Mouse (Mus musculus): ENCODE measurements around the gene Gpc2.

Gene Gpc2

GRCm38 (mm10) chr5:138279585-138280424 is at the start of gene Gpc2, which contains the start of the genes Gm43720 and Stag3:
Gene Gpc2, minus strand, starts transcription at chr5:138280005.
Gene Gm43720, minus strand, starts transcription at chr5:138279958.
Gene Stag3, plus strand, starts transcription at chr5:138280240.
- DNase-seq: peak; percentile 77

- DNase-seq: no peak
Observed at GRCm38 (mm10) chr5:138312795-138313194, 33.0 kb upstream of the Gpc2 start.

- DNase-seq: no peak
Observed at GRCm38 (mm10) chr5:138299613-138300012, 19.8 kb upstream of the Gpc2 start.

GRCm38 (mm10) chr5:138294158-138294557 is 14.4 kb upstream of the Gpc2 start:
- DNase-seq: no peak

- no peak for DNase-seq
Observed at GRCm38 (mm10) chr5:138291638-138292037, 11.8 kb upstream of the Gpc2 start.

- DNase-seq: no peak
Observed at GRCm38 (mm10) chr5:138287861-138288260, 8.1 kb upstream of the Gpc2 start.

GRCm38 (mm10) chr5:138283540-138283939 is 3.7 kb upstream of the Gpc2 start:
- DNase-seq: no peak

GRCm38 (mm10) chr5:138281798-138282197 is 2.0 kb upstream of the Gpc2 start:
- DNase-seq: no peak

GRCm38 (mm10) chr5:138280829-138281228 is 1.0 kb upstream of the Gpc2 start:
- DNase-seq: no peak

- DNase-seq: no peak
Observed at GRCm38 (mm10) chr5:138280425-138280768, 592 bp upstream of the Gpc2 start.

- DNase-seq: no peak
Observed at GRCm38 (mm10) chr5:138277994-138278393, 1.8 kb downstream of the Gpc2 start.

GRCm38 (mm10) chr5:138275216-138276050 is 4.4 kb downstream of the Gpc2 start:
- no peak for DNase-seq

GRCm38 (mm10) chr5:138274186-138274585 is 5.6 kb downstream of the Gpc2 start:
- no peak for DNase-seq

GRCm38 (mm10) chr5:138272409-138272923 is 7.3 kb downstream of the Gpc2 start, which contains the start of gene Gal3st4:
Gene Gal3st4, minus strand, starts transcription at chr5:138272840.
- DNase-seq: no peak

- DNase-seq: no peak
Observed at GRCm38 (mm10) chr5:138271232-138271631, 8.6 kb downstream of the Gpc2 start.

- no peak for DNase-seq
Observed at GRCm38 (mm10) chr5:138268980-138269379, 10.8 kb downstream of the Gpc2 start.

GRCm38 (mm10) chr5:138267114-138267513 is 12.7 kb downstream of the Gpc2 start:
- no peak for DNase-seq

GRCm38 (mm10) chr5:138265712-138266111 is 14.1 kb downstream of the Gpc2 start:
- DNase-seq: no peak

- DNase-seq: no peak
Observed at GRCm38 (mm10) chr5:138264207-138264578, 15.6 kb downstream of the Gpc2 start.

- peak; percentile 90 for DNase-seq
Observed at GRCm38 (mm10) chr5:138263260-138264206, 16.3 kb downstream of the Gpc2 start, which contains the start of gene BC037034. Gene BC037034, minus strand, starts transcription at chr5:138264033.

GRCm38 (mm10) chr5:138262582-138263240 is 17.1 kb downstream of the Gpc2 start:
- DNase-seq: no peak

GRCm38 (mm10) chr5:138262001-138262400 is 17.8 kb downstream of the Gpc2 start:
- DNase-seq: no peak

Data from right cerebral cortex, postnatal 25 days (tissue).